Mouse (Mus musculus): ENCODE data around the gene Gls2. TPM values are rescaled to one million over a fixed set of nuclear protein-coding genes. Genes with fewer than 3 reads are reported as not detected.

The Gls2 gene
- polyA plus RNA-seq, 1 experiment from 2014 or later = 0.93 TPM

DNA sequence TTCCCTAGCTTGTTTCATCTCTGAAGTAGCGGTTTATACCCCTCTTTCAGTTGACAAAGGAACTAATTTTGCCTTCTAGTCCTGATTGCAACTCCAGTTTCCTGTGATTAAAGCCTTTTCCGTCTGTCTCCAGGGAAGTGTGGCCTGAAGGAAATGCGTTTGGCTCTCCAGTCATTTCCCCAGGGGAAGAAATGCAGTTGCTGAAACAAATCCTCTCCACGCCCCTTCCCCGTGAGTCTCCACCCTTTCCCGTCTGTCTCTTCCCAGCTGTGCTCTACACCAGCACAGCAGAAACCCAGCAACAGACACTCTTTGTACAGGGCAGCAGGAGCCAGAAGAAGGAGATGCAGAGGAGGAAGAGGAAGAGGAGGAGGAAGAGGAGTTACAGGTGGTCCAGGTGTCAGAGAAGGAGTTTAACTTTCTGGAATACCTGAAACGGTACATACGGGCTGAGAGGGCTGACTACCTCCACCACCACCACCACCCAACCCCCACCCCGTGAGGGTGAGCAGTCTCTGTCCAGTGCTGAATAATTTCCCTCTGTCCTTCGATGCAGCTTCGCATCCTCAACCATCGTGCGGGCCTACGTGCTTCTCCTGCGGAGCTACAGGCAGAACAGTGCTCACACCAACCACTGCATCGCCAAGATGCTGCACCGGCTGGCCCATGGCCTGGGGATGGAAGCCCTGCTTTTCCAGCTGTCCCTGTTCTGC, 52.9 kb downstream of the Gls2 start:
- 87% methylated on average over 17 of the region's 17 CpGs for WGBS
- H3K4me1 ChIP-seq (replicated peaks) = no peaks in the 10 kb centered on the region; the same call in 1 of the 2 replicates
- DNase-seq (ENCODE audit: low spot score) = no peak
- no peak overlapping the region for H3K4me3 ChIP-seq
- H3K27ac ChIP-seq = peak overlapping the region; percentile 45; the same call in 1 of the 2 replicates
- no peaks in the 10 kb centered on the region for H3K9me3 ChIP-seq
- no peaks in the 10 kb centered on the region for H3K27me3 ChIP-seq (ENCODE audit: insufficient read depth, poor library complexity, severe bottlenecking)
- peaks cover 100% of the 10 kb centered on the region for H3K36me3 ChIP-seq

DNA sequence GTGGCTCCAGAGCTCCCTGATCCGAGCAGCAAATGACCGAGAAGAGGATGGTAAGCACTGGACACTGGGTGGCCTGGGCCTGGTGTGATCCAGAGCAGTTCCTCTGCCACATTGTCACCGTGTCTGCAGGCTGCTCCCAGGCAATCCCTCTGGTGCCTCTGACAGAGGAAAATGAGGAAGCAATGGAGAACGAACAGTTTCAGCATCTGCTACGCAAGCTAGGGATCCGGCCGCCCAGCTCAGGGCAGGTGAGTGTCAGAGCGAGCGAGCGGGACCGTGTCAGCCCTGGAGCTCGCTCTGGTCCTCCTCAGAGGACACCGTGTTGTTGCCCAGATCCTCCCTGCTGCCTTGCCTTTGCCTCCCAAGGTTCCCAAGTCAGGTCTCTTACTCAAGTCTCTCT, 56.3 kb downstream of the Gls2 start:
- Histone ChIP-seq H3K4me3 (no peak overlapping the region), H3K4me1 (replicated peaks) (no peaks in the 10 kb centered on the region; the same call in 1 of the 2 replicates), H3K27me3 (ENCODE audit: insufficient read depth, poor library complexity, severe bottlenecking) (no peaks in the 10 kb centered on the region), H3K9me3 (no peaks in the 10 kb centered on the region), H3K27ac (no peak overlapping the region), H3K36me3 (peaks cover 91% of the 10 kb centered on the region)
- DNase-seq (ENCODE audit: low spot score) = no peak
- 93% methylated on average over 13 of the region's 13 CpGs for WGBS

DNA sequence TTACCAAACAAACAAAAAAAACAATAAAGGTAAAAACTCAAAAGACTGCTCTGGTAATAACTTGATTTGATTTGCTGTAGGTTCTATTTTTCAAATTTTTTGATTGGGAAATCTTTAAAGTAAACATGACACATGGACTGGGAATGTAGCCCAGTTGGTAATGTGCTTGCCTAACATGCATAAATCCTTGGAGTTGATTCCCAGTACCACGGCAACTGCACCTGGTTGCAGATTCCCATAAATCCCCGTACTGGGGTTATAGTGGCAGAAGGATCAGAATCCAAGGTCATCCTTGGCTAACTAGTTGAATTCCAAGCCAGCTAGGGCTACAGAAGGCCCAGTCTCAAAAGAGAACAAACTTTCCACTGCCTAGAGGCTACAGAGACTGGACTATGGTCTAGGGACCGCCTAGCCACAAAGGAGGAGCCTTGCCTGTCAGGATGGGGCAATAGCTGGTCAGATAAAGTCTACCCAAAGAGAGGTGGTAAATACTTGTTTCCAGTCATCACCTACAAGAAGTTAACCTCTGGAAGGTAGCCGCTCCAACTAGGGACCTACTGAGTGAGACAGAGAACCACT, 59.5 kb downstream of the Gls2 start, which contains the start of gene Apon:
Apon (plus strand) TSS at position 420 of the 579 bp plus-strand sequence.
- Histone ChIP-seq H3K4me1 (replicated peaks) (no peaks in the 10 kb centered on the region), H3K36me3 (peaks cover 59% of the 10 kb centered on the region), H3K4me3 (no peak within 1 kb of the TSS), H3K27ac (no peak within 1 kb of the TSS), H3K9me3 (no peaks in the 10 kb centered on the region), H3K27me3 (ENCODE audit: insufficient read depth, poor library complexity, severe bottlenecking) (no peaks in the 10 kb centered on the region)
- 90% methylated on average over 4 of the region's 4 CpGs for WGBS
- no peak for DNase-seq (ENCODE audit: low spot score)

DNA sequence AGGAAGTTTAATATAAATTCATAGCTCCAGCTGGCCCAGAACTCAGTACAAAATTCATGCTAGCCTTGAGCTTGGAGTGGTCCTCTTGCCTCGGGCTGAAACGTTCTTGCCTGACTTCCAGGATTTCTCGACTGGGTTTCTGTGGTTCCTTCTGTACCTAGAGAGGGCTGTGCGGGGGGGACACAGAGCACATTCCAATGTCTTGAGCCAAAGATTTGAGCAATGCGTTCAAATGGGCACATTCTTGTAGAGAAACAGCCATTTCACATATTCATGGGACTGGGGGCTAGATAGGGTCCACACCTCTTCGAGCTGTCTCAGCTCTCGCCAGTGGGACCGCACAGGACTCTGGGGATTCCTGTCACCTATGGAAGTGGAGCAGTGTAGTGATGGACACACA, 61.7 kb downstream of the Gls2 start:
- no peak for DNase-seq (ENCODE audit: low spot score)
- H3K27me3 ChIP-seq (ENCODE audit: insufficient read depth, poor library complexity, severe bottlenecking) = no peaks in the 10 kb centered on the region
- H3K4me3 ChIP-seq = no peak overlapping the region
- H3K4me1 ChIP-seq (replicated peaks) = no peaks in the 10 kb centered on the region
- 92% methylated on average over 8 of the region's 8 CpGs for WGBS
- no peaks in the 10 kb centered on the region for H3K9me3 ChIP-seq
- H3K36me3 ChIP-seq = peaks cover 37% of the 10 kb centered on the region
- no peak overlapping the region for H3K27ac ChIP-seq

DNA sequence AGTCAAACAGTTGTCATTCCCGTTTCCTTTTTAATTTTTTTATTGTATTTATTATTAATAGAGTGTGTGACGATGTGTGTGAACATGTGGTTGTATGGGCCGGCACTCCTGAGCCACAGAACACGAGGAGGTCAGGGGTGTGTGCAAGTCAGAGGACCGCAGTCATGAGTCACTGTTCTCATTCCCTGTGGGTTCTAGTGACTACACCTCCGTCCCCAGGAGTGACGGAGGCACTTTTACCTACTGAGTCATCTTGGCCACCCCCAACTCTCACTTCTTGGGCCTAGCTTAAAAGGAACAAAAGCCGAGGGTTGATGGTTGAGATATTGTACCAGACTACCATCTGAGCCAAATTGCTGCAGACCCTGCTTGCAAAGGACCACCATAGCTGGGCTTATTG, 62.1 kb downstream of the Gls2 start:
- DNase-seq (ENCODE audit: low spot score) = no peak
- Histone ChIP-seq H3K9me3 (no peaks in the 10 kb centered on the region), H3K27me3 (ENCODE audit: insufficient read depth, poor library complexity, severe bottlenecking) (no peaks in the 10 kb centered on the region), H3K27ac (no peak overlapping the region), H3K4me3 (no peak overlapping the region), H3K4me1 (replicated peaks) (no peaks in the 10 kb centered on the region), H3K36me3 (peaks cover 33% of the 10 kb centered on the region)
- WGBS = 91% methylated on average over 8 of the region's 8 CpGs

DNA sequence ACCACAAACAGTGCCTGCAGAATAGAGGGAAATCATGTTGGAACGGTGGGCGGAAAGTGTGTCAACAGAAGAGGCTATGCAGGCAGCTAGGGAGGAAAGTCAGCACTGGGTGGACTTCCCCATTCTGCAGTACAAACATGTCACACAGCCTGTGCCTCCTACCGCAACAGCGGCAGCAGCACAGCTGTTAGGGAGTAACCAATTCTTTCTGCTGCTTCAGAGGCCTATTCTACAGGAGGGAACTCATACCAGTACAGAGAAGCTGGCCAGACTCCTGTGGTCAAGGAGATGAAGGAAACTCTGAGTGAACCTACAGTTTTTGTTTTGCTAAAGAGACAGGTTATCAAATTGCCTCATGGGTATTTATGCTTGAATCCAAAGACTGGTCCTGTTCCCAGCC, 64.7 kb downstream of the Gls2 start:
- no peaks in the 10 kb centered on the region for H3K4me1 ChIP-seq (replicated peaks)
- DNase-seq (ENCODE audit: low spot score) = no peak
- H3K4me3 ChIP-seq = no peak overlapping the region
- no peaks in the 10 kb centered on the region for H3K9me3 ChIP-seq
- peaks cover 8% of the 10 kb centered on the region; the same call in 1 of the 2 replicates for H3K36me3 ChIP-seq
- WGBS = 85% methylated on average over 4 of the region's 4 CpGs
- no peaks in the 10 kb centered on the region for H3K27me3 ChIP-seq (ENCODE audit: insufficient read depth, poor library complexity, severe bottlenecking)
- H3K27ac ChIP-seq = no peak overlapping the region

Other genes with a start within 250 kb of the Gls2 start
- gene Hsd17b6, start 186.8 kb upstream of the Gls2 start, polyA plus RNA-seq (2016; fragmentation: Nextera tagmentation; extraction: Ambion mirVana) = not detected in 2 replicates
- gene Prim1, start 179.3 kb upstream of the Gls2 start, polyA plus RNA-seq (2016; fragmentation: Nextera tagmentation; extraction: Ambion mirVana) = 82.4 and 108 TPM in 2 replicates
- gene Naca, start 158.9 kb upstream of the Gls2 start, polyA plus RNA-seq (2016; fragmentation: Nextera tagmentation; extraction: Ambion mirVana) = 790 and 883 TPM in 2 replicates
- 544 and 661 TPM in 2 replicates for gene Ptges3, start 135.5 kb upstream of the Gls2 start, polyA plus RNA-seq (2016; fragmentation: Nextera tagmentation; extraction: Ambion mirVana)
- gene Atp5b, start 111.2 kb upstream of the Gls2 start, polyA plus RNA-seq (2016; fragmentation: Nextera tagmentation; extraction: Ambion mirVana) = 2,236 and 2,265 TPM in 2 replicates
- 16.2 and 17.0 TPM in 2 replicates for gene Baz2a, start 102.9 kb upstream of the Gls2 start, polyA plus RNA-seq (2016; fragmentation: Nextera tagmentation; extraction: Ambion mirVana)
- gene Rbms2, start 14.2 kb upstream of the Gls2 start, polyA plus RNA-seq (2016; fragmentation: Nextera tagmentation; extraction: Ambion mirVana) = 25.7 and 28.6 TPM in 2 replicates
- gene Spryd4, start 17.4 kb downstream of the Gls2 start, polyA plus RNA-seq (2016; fragmentation: Nextera tagmentation; extraction: Ambion mirVana) = 27.3 and 27.5 TPM in 2 replicates
- gene Mip, start 31.4 kb downstream of the Gls2 start, polyA plus RNA-seq (2016; fragmentation: Nextera tagmentation; extraction: Ambion mirVana) = 0.22 and 0.24 TPM in 2 replicates
- gene Timeless, start 37.6 kb downstream of the Gls2 start, polyA plus RNA-seq (2016; fragmentation: Nextera tagmentation; extraction: Ambion mirVana) = 65.9 and 89.7 TPM in 2 replicates
- gene Apon, start 59.6 kb downstream of the Gls2 start, polyA plus RNA-seq (2016; fragmentation: Nextera tagmentation; extraction: Ambion mirVana) = 0.54 and 0.56 TPM in 2 replicates
- gene Apof, start 74.2 kb downstream of the Gls2 start, polyA plus RNA-seq (2016; fragmentation: Nextera tagmentation; extraction: Ambion mirVana) = not detected in 2 replicates
- 14.6 and 19.3 TPM in 2 replicates for gene Stat2, start 76.1 kb downstream of the Gls2 start, polyA plus RNA-seq (2016; fragmentation: Nextera tagmentation; extraction: Ambion mirVana)
- not detected in 2 replicates for gene Il23a, start 104.3 kb downstream of the Gls2 start, polyA plus RNA-seq (2016; fragmentation: Nextera tagmentation; extraction: Ambion mirVana)
- 42.5 and 43.7 TPM in 2 replicates for gene Pan2, start 108.9 kb downstream of the Gls2 start, polyA plus RNA-seq (2016; fragmentation: Nextera tagmentation; extraction: Ambion mirVana)
- gene Cnpy2, start 128.0 kb downstream of the Gls2 start, polyA plus RNA-seq (2016; fragmentation: Nextera tagmentation; extraction: Ambion mirVana) = 252 and 259 TPM in 2 replicates
- gene Cs, start 143.3 kb downstream of the Gls2 start, polyA plus RNA-seq (2016; fragmentation: Nextera tagmentation; extraction: Ambion mirVana) = 231 and 232 TPM in 2 replicates
- gene Coq10a, start 174.5 kb downstream of the Gls2 start, polyA plus RNA-seq (2016; fragmentation: Nextera tagmentation; extraction: Ambion mirVana) = 14.5 and 21.6 TPM in 2 replicates
- 9.6 and 10.3 TPM in 2 replicates for gene Ankrd52, start 182.7 kb downstream of the Gls2 start, polyA plus RNA-seq (2016; fragmentation: Nextera tagmentation; extraction: Ambion mirVana)
- 0.55 TPM in 1 of 2 replicates, not detected in the other for gene Slc39a5, start 206.8 kb downstream of the Gls2 start, polyA plus RNA-seq (2016; fragmentation: Nextera tagmentation; extraction: Ambion mirVana)
- gene Nabp2, start 217.0 kb downstream of the Gls2 start, polyA plus RNA-seq (2016; fragmentation: Nextera tagmentation; extraction: Ambion mirVana) = 144 and 147 TPM in 2 replicates
- gene Rnf41, start 217.2 kb downstream of the Gls2 start, polyA plus RNA-seq (2016; fragmentation: Nextera tagmentation; extraction: Ambion mirVana) = 46.7 and 48.0 TPM in 2 replicates